Mouse (Mus musculus): ENCODE results near the gene 2310011J03Rik.
A peak's percentile ranks its signal among the peaks of the same experiment; 100 is the strongest.

2310011J03Rik gene

DNA sequence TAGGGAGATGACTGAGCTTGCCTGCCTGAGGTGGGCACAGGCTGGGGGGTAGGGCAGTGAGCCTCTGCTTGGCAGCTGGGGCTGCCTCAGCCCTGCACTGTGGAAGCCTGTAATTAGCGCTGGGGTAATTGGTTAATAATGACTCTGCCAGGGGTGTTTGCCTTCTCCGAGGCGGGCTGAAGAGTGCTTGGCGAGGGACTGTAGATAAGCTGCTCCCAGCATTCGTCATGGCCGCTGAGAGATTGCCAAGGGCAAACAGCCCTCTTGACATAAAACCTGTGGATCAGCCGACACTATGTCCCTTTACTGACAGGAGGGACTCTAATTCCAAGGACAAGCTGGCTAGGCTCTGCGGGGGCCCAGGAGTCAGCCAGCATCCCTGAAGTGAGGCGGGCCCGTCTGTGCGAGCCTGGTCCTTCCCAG, 4.0 kb downstream of the 2310011J03Rik start:
- DNase-seq (ENCODE audit: low read depth, low spot score): no peak

DNA sequence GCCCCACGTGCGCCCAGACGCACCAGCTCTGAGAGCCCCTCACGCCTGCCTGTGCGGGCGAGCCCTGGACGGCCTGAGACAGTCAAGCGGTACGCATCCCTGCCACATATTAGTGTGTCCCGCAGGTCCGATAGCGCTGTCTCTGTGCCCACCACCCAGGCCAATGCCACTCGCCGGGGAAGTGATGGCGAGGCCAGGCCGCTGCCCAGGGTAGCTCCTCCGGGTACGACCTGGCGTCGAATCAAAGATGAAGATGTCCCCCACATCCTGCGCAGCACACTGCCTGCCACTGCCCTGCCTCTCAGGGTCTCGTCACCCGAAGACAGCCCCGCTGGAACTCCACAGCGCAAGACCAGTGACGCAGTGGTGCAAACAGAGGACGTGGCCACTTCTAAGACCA, 5.0 kb downstream of the 2310011J03Rik start:
- no peak for DNase-seq (ENCODE audit: low read depth, low spot score)

DNA sequence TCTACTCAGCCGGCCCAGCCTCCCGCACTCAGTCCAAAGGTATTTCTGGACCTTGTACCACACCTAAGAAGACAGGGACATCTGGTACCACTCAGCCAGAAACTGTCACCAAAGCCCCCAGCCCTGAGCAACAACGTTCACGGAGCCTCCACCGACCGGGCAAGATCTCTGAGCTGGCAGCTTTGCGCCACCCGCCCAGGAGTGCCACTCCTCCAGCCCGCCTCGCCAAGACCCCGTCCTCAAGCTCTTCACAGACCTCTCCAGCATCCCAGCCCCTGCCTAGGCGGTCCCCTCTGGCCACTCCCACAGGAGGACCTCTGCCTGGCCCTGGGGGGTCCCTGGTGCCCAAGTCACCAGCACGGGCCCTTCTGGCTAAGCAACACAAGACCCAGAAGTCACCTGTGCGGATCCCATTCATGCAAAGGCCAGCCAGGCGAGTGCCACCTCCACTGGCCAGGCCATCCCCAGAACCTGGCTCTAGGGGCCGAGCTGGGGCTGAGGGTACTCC, 5.8 kb downstream of the 2310011J03Rik start:
- no peak for DNase-seq (ENCODE audit: low read depth, low spot score)

DNA sequence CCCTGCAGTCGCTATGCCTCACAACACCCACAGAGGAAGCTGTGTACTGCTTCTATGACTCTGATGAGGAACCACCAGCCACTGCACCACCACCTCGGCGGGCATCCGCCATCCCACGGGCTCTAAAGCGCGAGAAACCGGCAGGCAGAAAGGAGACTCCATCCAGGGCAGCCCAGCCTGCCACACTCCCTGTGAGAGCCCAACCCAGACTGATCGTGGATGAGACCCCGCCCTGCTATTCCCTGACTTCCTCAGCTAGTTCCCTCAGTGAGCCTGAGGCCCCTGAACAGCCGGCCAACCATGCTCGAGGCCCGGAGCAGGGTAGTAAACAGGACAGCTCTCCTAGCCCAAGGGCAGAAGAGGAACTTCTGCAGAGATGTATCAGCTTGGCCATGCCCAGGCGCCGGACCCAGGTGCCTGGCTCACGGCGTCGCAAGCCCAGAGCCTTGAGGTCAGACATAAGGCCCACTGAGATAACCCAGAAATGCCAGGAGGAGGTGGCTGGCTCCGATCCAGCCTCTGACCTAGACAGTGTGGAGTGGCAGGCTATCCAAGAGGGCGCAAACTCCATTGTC, 6.6 kb downstream of the 2310011J03Rik start:
- no peak for DNase-seq (ENCODE audit: low read depth, low spot score)

DNA sequence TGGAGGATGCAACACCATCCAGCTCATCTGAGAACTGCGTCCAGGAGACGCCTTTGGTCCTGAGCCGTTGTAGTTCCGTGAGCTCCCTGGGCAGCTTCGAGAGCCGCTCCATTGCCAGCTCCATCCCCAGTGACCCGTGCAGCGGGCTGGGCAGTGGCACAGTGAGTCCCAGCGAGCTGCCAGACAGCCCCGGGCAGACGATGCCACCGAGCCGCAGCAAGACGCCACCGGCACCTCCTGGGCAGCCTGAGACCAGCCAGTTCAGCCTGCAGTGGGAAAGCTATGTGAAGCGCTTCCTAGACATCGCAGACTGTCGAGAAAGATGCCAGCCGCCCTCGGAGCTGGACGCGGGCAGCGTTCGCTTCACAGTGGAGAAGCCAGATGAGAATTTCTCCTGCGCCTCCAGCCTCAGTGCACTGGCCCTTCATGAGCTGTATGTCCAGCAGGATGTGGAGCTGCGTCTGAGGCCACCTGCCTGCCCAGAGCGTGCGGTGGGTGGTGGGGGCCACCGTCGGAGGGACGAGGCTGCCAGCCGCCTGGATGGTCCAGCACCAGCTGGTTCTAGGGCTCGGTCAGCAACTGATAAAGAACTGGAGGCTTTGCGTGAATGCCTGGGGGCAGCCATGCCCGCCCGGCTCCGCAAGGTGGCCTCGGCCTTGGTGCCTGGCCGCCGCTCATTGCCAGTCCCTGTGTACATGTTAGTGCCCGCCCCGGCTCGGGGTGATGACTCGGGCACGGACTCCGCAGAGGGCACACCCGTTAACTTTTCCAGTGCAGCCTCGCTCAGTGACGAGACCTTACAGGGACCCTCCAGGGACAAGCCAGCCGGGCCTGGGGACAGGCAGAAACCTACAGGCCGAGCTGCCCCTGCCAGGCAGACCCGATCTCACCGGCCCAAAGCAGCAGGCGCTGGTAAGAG, 7.5 kb downstream of the 2310011J03Rik start:
- no peak for DNase-seq (ENCODE audit: low read depth, low spot score)

DNA sequence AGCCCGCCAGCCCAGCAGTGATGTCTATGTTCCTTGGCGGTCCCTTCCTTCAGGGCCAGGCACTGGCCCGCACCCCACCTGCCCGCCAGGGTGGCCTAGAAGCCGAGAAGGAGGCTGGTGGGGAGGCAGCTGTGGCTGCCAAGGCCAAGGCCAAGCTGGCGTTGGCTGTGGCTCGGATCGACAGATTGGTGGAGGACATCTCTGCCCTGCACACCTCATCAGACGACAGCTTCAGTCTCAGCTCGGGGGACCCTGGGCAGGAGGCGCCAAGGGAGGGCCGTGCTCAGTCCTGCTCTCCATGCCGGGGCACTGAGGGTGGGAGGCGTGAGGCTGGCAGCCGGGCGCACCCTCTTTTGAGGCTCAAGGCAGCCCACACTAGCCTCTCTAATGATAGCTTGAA, 8.8 kb downstream of the 2310011J03Rik start:
- no peak for DNase-seq (ENCODE audit: low read depth, low spot score)

DNA sequence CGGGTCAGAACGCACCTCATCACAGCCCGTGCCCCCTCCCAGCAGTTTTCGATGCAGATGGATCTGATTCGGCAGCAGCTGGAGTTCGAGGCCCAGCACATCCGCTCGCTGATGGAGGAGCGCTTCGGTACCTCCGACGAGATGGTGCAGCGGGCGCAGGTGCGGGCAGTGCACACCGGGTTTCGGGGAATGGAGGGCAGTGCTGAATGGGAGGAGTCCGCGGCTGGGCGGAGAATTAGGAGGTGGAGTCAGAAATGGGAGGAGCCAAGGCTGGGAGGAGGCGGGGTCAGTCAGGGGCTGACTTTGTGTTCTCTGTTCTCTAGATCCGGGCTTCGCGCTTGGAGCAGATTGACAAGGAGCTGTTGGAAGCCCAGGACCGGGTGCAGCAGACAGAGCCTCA, 15.5 kb downstream of the 2310011J03Rik start:
- no peak for DNase-seq (ENCODE audit: low read depth, low spot score)

DNA sequence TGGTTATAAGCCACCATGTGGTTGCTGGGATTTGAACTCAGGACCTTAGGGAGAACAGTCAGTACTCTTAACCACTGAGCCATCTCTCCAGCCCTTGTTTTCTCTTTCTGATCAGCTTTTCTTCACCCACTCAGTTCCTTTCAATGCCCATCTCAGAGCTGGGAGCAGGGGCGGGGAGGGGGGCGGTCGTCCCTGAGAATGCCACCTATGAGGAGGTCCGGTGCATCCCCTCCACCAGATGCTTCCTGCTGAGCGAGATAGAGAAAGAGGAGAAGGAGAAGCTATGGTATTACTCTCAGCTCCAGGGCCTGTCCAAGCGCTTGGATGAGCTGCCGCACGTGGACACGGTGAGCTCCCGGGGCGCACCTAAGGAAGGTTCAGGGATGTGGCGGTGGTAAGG, 15.9 kb downstream of the 2310011J03Rik start:
- no peak for DNase-seq (ENCODE audit: low read depth, low spot score)

DNA sequence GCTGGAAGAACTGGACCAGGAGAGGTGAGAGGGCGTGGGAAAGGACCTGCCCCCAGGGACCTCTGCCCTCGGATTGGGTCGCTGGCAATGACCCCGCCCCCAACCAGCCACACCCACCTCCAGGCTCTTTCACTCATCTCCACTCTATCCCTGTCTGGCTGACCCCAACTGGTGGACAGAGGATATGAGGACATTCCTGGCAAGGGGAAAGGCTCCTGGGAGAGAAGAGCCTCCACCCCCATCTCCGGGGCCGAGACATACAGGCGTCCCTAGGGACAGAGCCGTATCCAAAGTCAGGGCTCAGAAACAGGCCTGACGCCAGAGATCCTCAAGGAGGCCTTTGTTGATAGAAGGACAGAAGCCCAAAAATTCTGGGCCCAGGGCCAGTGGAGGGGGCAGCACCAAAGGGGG, 17.9 kb downstream of the 2310011J03Rik start:
- DNase-seq (ENCODE audit: low read depth, low spot score): no peak

DNA sequence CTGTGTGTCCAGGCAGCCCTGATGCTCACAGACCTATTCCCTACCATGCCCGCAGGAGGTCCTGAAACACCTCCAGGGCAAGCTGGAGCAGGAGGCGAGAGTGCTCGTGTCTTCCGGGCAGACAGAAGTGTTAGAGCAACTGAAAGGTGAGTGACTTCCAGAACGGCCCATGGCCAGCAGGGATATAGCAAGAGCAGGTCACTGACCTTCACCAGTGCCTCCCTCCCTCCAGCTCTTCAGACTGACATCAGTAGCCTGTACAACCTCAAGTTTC, 18.3 kb downstream of the 2310011J03Rik start:
- no peak for DNase-seq (ENCODE audit: low read depth, low spot score)

DNA sequence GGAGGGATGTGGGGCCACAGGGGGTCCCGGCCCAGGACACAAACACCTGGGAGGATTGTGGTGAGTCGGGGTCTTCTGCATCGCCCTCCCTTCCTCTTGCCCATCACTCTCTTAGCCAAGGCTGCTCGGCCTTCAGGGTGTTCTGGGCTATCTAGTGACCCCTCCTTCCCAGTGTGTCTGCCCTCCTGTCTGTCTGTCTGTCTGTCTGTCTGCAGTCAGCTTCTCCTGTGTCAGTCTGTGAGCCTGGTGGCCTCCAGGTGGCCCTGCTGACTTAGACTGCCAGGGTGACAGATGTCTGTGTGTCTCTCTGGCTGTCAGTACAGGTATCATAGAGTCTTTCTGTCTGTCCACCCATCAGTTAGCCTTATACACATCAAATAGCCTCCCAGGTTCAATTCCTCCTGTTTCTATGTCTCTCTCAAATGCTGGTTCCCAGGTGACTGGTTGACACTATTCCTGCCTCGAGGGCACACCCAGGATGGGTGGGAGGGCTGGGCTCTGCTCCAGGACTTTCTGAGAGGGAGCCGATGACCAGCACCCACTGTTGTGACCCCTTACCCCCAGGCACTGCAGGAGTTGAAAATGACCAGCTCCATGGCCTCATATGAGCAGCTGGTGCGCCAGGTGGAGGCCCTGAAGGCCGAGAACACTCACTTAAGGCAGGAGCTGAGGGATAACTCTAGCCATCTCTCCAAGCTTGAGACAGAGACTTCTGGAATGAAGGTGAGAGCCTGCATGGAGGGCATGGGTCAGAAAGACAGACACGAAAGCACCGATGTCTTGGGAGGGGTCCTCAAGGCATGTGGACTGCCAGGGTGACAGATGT, 18.9 kb downstream of the 2310011J03Rik start:
- no peak for DNase-seq (ENCODE audit: low read depth, low spot score)

DNA sequence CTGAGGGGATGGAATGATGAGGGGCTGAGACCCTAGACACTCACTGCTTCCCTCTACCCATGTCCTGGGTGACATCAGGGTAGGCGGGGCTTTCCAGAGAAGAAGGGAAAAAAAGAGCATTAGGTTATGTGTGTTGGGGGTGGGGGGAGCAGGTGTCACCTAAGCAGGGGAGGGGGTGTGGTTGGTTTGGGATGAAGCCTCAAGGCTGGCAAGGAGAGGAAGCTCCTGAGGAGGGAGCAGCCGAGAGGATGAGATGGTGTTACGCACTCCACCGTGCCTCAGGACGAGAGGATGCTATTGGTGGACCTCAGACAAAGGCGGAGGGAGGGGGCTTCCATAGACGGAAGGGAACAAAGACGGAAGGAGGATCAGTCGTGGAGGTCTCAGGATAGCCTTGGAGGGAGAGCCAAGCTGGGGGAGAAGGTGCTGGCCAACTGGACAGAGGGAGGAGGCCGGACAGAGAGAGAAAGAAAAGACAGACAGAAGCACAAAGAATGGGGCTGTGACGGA, 19.6 kb downstream of the 2310011J03Rik start:
- DNase-seq (ENCODE audit: low read depth, low spot score): no peak

DNA sequence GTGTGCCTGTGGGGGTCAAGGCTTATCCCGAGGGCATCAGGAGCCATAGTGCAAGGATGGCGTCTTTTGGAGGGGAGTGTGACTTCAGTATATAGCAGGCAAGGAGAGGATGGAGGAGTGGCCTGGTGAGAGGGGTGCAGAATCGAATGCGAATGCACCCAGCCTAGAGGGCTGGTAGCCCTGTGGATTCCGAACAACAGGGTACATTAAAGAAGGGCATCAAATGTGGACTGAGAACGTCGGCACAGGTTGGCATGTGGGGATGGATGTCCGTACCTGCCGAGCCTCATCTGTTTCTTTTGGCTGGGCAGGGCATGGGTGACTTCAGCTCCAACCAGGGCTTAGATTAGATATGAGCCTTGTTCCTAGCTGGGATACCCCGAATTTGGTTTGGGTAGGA, 20.5 kb downstream of the 2310011J03Rik start:
- DNase-seq (ENCODE audit: low read depth, low spot score): no peak

DNA sequence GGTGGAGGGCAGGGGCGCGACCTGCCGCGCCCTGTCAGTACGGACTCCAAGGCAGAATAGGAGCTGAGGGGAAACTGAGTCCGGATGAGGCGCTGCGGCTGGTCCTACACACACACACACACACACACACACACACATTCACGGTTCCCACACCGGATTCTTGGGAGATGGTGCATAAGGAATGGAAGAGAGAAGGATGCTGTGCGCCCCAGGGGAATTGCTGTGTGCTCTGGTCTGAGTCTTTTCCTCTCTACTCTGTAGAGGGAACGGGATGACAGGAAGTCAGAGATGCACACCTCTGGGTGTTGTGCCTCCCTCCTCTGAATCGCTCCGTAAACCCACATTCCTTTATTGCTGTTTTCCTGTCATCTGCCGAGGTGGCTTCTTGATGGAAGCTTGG, 21.0 kb downstream of the 2310011J03Rik start:
- DNase-seq (ENCODE audit: low read depth, low spot score): no peak

DNA sequence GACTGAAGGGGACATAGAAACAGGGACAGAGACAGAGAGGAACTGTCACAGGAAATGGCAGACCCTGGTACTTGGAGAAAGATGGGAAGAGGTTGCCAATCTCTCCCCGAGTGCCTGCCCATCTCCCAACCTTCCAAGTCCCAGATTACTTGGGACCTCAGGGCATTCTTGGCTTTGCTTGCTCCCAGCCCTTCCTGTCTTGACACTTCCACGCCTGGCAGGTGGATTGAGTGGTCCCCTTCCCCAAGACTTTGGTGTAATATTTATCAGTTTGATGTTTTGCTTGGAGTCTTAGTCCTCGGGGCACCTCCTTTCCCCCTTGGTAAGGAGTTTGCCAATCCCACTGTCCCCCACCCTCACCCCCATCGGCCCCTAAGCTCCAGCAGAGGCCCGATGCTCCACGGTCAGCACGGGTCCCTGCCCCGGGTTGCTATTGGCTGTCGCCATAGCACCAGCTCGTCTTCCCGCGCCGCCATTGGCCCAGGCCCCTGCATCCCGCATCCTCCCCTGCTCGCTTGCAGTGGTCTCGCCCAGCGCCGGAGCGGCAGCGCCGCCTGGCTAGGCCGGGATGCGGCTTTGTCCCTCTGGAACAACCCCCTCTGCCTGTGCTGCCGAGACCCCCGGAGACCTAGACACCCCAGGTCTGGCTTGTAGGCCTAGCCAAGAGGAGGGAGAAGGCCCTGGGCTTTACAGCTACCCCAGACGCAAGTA, 21.6 kb downstream of the 2310011J03Rik start:
- DNase-seq (ENCODE audit: low read depth, low spot score): no peak

DNA sequence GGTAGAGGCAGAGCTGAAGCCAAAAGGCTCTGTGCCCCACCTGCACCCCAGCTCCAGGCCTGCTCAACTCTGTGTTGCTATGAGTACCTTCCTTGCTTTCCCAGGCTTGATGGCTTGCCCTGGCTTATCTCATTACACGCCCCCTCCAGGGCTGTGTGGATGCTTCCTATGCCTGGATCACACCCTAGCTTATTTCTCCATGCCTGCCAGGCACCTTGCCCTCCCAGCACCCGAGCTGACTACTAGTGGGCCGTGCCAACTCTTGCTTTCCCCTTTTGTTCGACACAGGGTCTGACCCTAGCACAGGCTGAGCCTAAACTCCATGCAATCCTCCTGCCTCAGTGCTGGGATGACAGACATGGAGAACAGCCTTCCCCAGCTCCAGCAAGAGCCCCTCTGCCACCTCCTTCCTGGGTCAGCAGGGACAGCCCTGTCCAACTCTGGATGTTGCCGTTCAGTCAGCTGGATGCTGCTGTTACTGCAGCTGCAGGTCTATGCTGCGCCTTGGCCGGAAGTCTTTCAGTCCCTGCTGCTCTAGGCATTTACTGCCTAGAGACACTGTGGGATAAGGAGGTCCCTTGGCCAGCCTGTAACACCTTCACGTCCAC, 22.7 kb downstream of the 2310011J03Rik start:
- no peak for DNase-seq (ENCODE audit: low read depth, low spot score)

DNA sequence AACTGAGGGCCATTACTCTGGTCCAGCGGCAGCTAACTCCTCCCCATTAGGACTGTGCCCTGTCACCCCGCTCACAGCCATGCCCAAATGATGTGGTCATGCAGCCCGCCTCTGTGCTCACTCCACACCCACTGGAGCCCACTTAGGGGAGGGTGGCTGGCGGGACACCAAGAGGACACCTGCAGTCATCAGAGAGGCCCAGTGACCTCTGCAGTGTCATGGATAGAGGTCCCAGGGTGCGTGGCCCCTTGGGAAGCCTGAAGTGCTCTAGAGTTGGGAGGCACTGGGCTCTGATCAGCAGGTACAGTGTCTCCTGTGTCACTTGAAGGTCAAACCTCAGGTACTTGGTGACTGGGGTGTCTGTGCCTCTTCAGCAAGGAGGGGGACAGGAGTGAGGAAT, 23.5 kb downstream of the 2310011J03Rik start:
- DNase-seq (ENCODE audit: low read depth, low spot score): no peak

DNA sequence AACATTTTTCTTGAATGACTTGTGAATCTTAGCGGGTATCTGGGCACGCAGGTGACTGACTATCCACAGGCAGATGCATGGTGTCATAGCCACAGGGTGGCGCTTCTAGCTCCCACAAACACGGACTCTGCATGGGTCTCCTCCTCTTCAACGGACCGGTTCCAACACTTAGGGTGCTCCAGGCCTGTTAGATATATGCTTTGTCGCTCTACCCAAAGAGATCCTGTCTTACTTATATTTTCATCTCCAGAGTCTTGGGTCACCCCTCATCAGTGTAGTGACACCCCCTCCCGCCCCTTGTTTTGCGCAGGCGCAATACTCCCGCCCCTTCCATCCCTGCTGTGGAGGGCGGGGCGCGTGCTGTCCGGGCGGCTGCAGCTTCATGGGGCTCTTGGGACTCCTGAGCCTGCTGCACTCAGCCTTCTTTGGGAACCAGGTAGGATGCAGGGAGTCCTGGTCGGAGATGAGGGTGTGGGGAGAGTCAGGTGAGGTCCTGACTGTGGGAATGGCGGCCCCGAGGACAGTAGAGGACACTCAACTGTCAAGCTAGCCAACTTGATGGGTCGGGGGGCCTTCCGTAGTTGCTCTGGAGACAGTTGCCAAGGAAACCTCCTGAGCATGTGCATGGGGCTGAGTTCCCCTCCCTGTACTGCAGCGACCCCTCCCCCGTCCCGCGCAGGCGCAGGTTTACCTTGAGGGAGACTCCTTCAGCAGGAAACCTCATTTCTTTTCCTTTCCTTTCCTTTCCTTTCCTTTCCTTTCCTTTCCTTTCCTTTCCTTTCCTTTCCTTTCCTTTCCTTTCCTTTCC, 24.5 kb downstream of the 2310011J03Rik start, which contains the start of gene Apc2:
Gene Apc2 (plus strand): TSS at position 360 of the 808 bp plus-strand sequence.
- peak; percentile 57 for DNase-seq (ENCODE audit: low read depth, low spot score)

DNA sequence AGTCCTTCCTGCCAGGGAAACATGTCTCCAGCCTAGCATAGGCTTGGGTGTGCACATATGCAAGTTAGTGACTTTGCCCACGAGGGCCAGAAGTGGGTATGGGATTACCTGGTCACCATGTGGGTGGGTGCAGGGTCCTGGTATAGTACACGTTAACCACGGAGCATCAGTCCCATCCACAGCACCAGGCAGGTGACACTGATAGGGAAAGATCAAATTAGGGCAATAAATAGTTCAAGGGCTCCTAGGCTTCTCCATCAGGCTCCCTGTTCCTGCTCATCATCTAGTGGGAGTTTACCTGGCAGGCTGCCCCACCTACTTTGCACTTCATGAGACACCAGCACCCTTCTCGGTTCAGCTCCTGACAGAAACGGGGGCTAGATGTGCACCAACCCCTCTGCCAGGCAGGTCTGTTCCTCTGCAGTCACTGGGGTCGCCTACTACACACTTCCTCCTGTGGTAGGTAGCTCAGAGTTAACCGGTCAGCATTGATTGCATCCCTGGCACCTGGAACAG, 25.5 kb downstream of the 2310011J03Rik start:
- DNase-seq (ENCODE audit: low read depth, low spot score): no peak

DNA sequence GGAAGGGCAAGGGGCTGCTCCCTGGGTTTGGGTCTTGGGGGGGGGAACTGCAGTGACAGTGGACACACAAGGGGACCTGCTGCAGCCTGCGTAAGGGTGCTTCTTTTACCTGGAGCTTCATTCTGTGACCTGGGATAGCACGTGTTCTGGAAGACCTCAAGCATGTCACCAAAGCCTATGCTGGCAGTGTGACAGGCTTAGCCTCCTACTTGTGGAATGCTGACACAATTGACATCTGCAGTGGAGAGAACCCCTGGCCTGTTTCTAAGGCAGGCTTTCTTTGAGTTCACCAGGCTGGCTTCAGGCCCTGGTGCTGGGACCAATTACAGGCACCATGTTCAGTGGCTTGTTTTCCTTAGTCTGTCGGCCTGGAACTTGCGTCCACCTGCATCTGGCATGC, 26.0 kb downstream of the 2310011J03Rik start:
- DNase-seq (ENCODE audit: low read depth, low spot score): no peak
